Comparison of ENCODE assay signal across 8 mouse cellular contexts in genomic region chr9:40685801-40686420, GRCm38 (mm10). TPM values are rescaled to one million over a fixed set of nuclear protein-coding genes. Genes with fewer than 3 reads are reported as not detected.
DNase-seq lines count a peak whose midpoint lies in the region; ATAC-seq and TF ChIP-seq lines count a peak whose summit lies in the region.

Gene Clmp (plus strand): TSS chr9:40685962.

- H3K4me3 ChIP-seq in lung, adult 2 months (replicated peaks; ENCODE audit: extremely low read depth, low read depth, low read length) = peak within 1 kb of the TSS; percentile 36
- H3K4me3 ChIP-seq in embryonic facial prominence, embryonic 12.5 days = peak within 1 kb of the TSS; percentile 86
- peak within 1 kb of the TSS; percentile 81 for H3K4me3 ChIP-seq in limb, embryonic 11.5 days (ENCODE audit: low read depth, low read length)
- peak within 1 kb of the TSS; percentile 56 for H3K4me3 ChIP-seq in neural tube, embryonic 11.5 days (ENCODE audit: low read depth, low read length)

- no peaks in the 10 kb centered on the region for H3K4me1 ChIP-seq in lung, adult 2 months (ENCODE audit: control insufficient read depth, insufficient read depth, low read length)
- H3K4me1 ChIP-seq in embryonic facial prominence, embryonic 12.5 days = peaks cover 24% of the 10 kb centered on the region
- 0 out of 2 replicates have a peak, but pooled peaks cover 9% of the 10 kb centered on the region for H3K4me1 ChIP-seq in limb, embryonic 11.5 days (ENCODE audit: control insufficient read depth, insufficient read depth, low read length)
- no peaks in the 10 kb centered on the region for H3K4me1 ChIP-seq in neural tube, embryonic 11.5 days (ENCODE audit: control insufficient read depth, insufficient read depth, low read length)

- H3K9me3 ChIP-seq in embryonic facial prominence, embryonic 12.5 days = no peaks in the 10 kb centered on the region
- H3K9me3 ChIP-seq in limb, embryonic 11.5 days (ENCODE audit: control insufficient read depth, low read length) = no peaks in the 10 kb centered on the region
- no peaks in the 10 kb centered on the region for H3K9me3 ChIP-seq in neural tube, embryonic 11.5 days (ENCODE audit: control insufficient read depth, low read length)

- no peak for TF ChIP-seq CTCF in lung, adult 2 months (IDR thresholded peaks at IDR 0.05; ENCODE audit: insufficient read depth, low read length)

- peak within 1 kb of the TSS; percentile 91 for H3K4me2 ChIP-seq in embryonic facial prominence, embryonic 12.5 days (replicated peaks)
- peak within 1 kb of the TSS; percentile 86 for H3K4me2 ChIP-seq in limb, embryonic 11.5 days (ENCODE audit: low read depth, severe bottlenecking)
- H3K4me2 ChIP-seq in neural tube, embryonic 11.5 days (ENCODE audit: low read depth) = peak within 1 kb of the TSS; percentile 72

- ATAC-seq in embryonic facial prominence, embryonic 12.5 days (ENCODE audit: insufficient number of reproducible peaks, insufficient read depth, low FRiP score, low TSS enrichment) = peak; percentile 71
- peak; percentile 30 to 34; a peak in 2 of 4 replicates for ATAC-seq in hematopoietic stem cell, adult 5-6 weeks (replicated peaks in 1 of 2; ENCODE audit: insufficient read depth in 1 of 2, low FRiP score in 2 of 2, low TSS enrichment in 1 of 2, low read depth in 1 of 2, poor library complexity in 2 of 2, severe bottlenecking in 2 of 2)
- ATAC-seq in limb, embryonic 11.5 days (ENCODE audit: insufficient number of reproducible peaks, low FRiP score, low TSS enrichment, low read depth) = peak; percentile 58
- ATAC-seq in neural tube, embryonic 11.5 days (ENCODE audit: insufficient read depth, low FRiP score, low TSS enrichment) = peak; percentile 77
- no peak for ATAC-seq in activated CD4-positive, CD25-positive, alpha-beta regulatory T cell, adult 4 months

- 1% methylated on average over 52 of the region's 53 CpGs for WGBS in lung, adult 2 months
- under 1% methylated on average over 45 of the region's 53 CpGs for WGBS in embryonic facial prominence, embryonic 12.5 days
- WGBS in limb, embryonic 11.5 days = under 1% methylated on average over 42 of the region's 53 CpGs
- 0% methylated on average over 41 of the region's 53 CpGs for WGBS in neural tube, embryonic 11.5 days

- H3K36me3 ChIP-seq in embryonic facial prominence, embryonic 12.5 days = no peaks in the 10 kb centered on the region
- H3K36me3 ChIP-seq in limb, embryonic 11.5 days (ENCODE audit: control insufficient read depth, insufficient read depth, low read length) = no peaks in the 10 kb centered on the region
- no peaks in the 10 kb centered on the region for H3K36me3 ChIP-seq in neural tube, embryonic 11.5 days (ENCODE audit: control insufficient read depth, insufficient read depth, low read length)

- no peak for DNase-seq in lung, adult 2 months
- DNase-seq in lung, adult 18-20 months = no peak
- peak; percentile 16 to 27 for DNase-seq in adrenal gland, postnatal 36 days
- peak; percentile 82 for DNase-seq in limb, embryonic 11.5 days (ENCODE audit: low spot score)
- DNase-seq in neural tube, embryonic 11.5 days (ENCODE audit: low spot score) = peak; percentile 77

- no peaks in the 10 kb centered on the region for H3K27me3 ChIP-seq in embryonic facial prominence, embryonic 12.5 days
- no peaks in the 10 kb centered on the region for H3K27me3 ChIP-seq in limb, embryonic 11.5 days (ENCODE audit: control insufficient read depth, insufficient read depth, low read length)
- H3K27me3 ChIP-seq in neural tube, embryonic 11.5 days (ENCODE audit: control insufficient read depth, insufficient read depth, low read length) = peaks cover 5% of the 10 kb centered on the region; the same call in 1 of the 2 replicates

- peak within 1 kb of the TSS; percentile 100 for H3K27ac ChIP-seq in embryonic facial prominence, embryonic 12.5 days
- H3K27ac ChIP-seq in limb, embryonic 11.5 days (replicated peaks; ENCODE audit: low read depth, low read length) = peak within 1 kb of the TSS; percentile 99
- peak within 1 kb of the TSS; percentile 86 for H3K27ac ChIP-seq in neural tube, embryonic 11.5 days (ENCODE audit: low read depth, low read length)

- TF ChIP-seq POLR2A in lung, adult 2 months (IDR thresholded peaks at IDR 0.05; ENCODE audit: borderline replicate concordance, extremely low read depth, low read depth, low read length) = no peak

- H3K9ac ChIP-seq in embryonic facial prominence, embryonic 12.5 days = peak within 1 kb of the TSS; percentile 97
- peak within 1 kb of the TSS; percentile 99 for H3K9ac ChIP-seq in limb, embryonic 11.5 days (ENCODE audit: low read length)
- H3K9ac ChIP-seq in neural tube, embryonic 11.5 days (ENCODE audit: low read length) = peak within 1 kb of the TSS; percentile 83

RNA-seq across cellular contexts. Expression of gene Clmp, which starts in this region (rescaled TPM):
- 11.8 and 16.5 TPM in 2 replicates for polyA plus RNA-seq in lung, adult 2 months (2012; rRNA removed)
- total RNA-seq in adrenal gland, postnatal 36 days (2021) = 1 to 10 TPM; 5.2 to 6.9 TPM
- 75.9 and 81.8 TPM in 2 replicates for polyA plus RNA-seq in embryonic facial prominence, embryonic 12.5 days (2016; fragmentation: Nextera tagmentation; extraction: Ambion mirVana)
- total RNA-seq in hematopoietic stem cell, adult 5-6 weeks (2017) = 0.25 TPM in 1 of 2 replicates, not detected in the other
- 62.7 and 65.3 TPM in 2 replicates for polyA plus RNA-seq in limb, embryonic 11.5 days (2014; fragmentation: Nextera tagmentation; extraction: Ambion mirVana)
- 46.9 and 47.1 TPM in 2 replicates for polyA plus RNA-seq in neural tube, embryonic 11.5 days (2014; fragmentation: Nextera tagmentation; extraction: Ambion mirVana)
- under 1 TPM in 1 of 2 experiments, not detected in 1; 0.19 TPM for polyA plus RNA-seq in activated CD4-positive, CD25-positive, alpha-beta regulatory T cell, adult 4 months (2017; shearing (Covaris generic))

Comparison
In these comparisons a context has a peak if more than half of its experiments do, and no peak if none do; other contexts are left out.
1. RNA of gene Clmp (polyA plus RNA-seq): 75.9 to 81.8 TPM in embryonic facial prominence, embryonic 12.5 days, 62.7 to 65.3 TPM in limb, embryonic 11.5 days, 46.9 to 47.1 TPM in neural tube, embryonic 11.5 days and 11.8 to 16.5 TPM in lung, adult 2 months; 0.19 TPM in activated CD4-positive, CD25-positive, alpha-beta regulatory T cell, adult 4 months; every median in the first group is over 10 times any median in the second.
2. Peak in ATAC-seq in hematopoietic stem cell, adult 5-6 weeks; RNA of the gene not detected or under 1 TPM.
3. DNase-seq: peak in adrenal gland, postnatal 36 days (2 of 2), limb, embryonic 11.5 days (single experiment) and neural tube, embryonic 11.5 days (single experiment); none in lung, adult 2 months (single experiment) and lung, adult 18-20 months (0 of 2).
4. H3K4me3 ChIP-seq: peak in every context shown above with its lines; median percentile 86 in embryonic facial prominence, embryonic 12.5 days; 81 in limb, embryonic 11.5 days; 56 in neural tube, embryonic 11.5 days; 36 in lung, adult 2 months.
5. Peak in every context shown above with its lines, with median percentiles within 50 percentile points of each other: H3K27ac ChIP-seq, H3K4me2 ChIP-seq and H3K9ac ChIP-seq.